Mouse (Mus musculus) myocyte (in vitro differentiated cells): ENCODE data around the gene Gm2115.

ENCODE experiments used
- E2F4 ChIP-seq: IDR thresholded peaks from one replicate; pipeline ENCODE4 v1.6.1; 2011; ENCODE audit warnings: mild to moderate bottlenecking, control low read depth, moderate library complexity; ENCODE audit not compliant: insufficient read depth
- MAX ChIP-seq: IDR thresholded peaks from one replicate; pipeline ENCODE4 v1.6.1; 2011; ENCODE audit warnings: low read depth, mild to moderate bottlenecking, control low read depth
- MYOD1 ChIP-seq, 3 experiments: IDR thresholded peaks; one replicate each; pipeline ENCODE4 v1.6.1; 2011; ENCODE audit warnings: control low read depth in 2 of 3, low read depth in 2 of 3, mild to moderate bottlenecking in 2 of 3, moderate library complexity in 1 of 3; ENCODE audit not compliant: insufficient read length in 2 of 3, control insufficient read depth in 1 of 3
- MYOG ChIP-seq, 3 experiments: IDR thresholded peaks; one replicate each; pipeline ENCODE4 v1.6.1; 2011; ENCODE audit warnings: control low read depth in 2 of 3, low read depth in 2 of 3, mild to moderate bottlenecking in 2 of 3; ENCODE audit not compliant: insufficient read length in 2 of 3, control insufficient read depth in 1 of 3, insufficient read depth in 1 of 3
- POLR2A ChIP-seq: IDR thresholded peaks from one replicate; pipeline ENCODE4 v1.6.1; 2011; ENCODE audit warnings: low read depth, mild to moderate bottlenecking, control low read depth, moderate library complexity; ENCODE audit not compliant: insufficient read length
- POLR2AphosphoS2 ChIP-seq: IDR thresholded peaks from one replicate; pipeline ENCODE4 v1.6.1; 2011; ENCODE audit warnings: low read depth, control low read depth; ENCODE audit not compliant: insufficient read length
- SRF ChIP-seq: IDR thresholded peaks from one replicate; pipeline ENCODE4 v1.6.1; 2011; ENCODE audit warnings: low read depth; ENCODE audit not compliant: control insufficient read depth, insufficient read length
- TCF12 ChIP-seq: IDR thresholded peaks from one replicate; pipeline ENCODE4 v1.6.1; 2011; ENCODE audit warnings: mild to moderate bottlenecking, control low read depth; ENCODE audit not compliant: poor library complexity, insufficient read depth, severe bottlenecking
- TCF3 ChIP-seq: IDR thresholded peaks from one replicate; pipeline ENCODE4 v1.6.1; 2011; ENCODE audit warnings: low read depth, control low read depth; ENCODE audit not compliant: insufficient read length
- USF1 ChIP-seq: IDR thresholded peaks from one replicate; pipeline ENCODE4 v1.6.1; 2011; ENCODE audit warnings: low read depth, mild to moderate bottlenecking, control low read depth, moderate library complexity

DNA sequence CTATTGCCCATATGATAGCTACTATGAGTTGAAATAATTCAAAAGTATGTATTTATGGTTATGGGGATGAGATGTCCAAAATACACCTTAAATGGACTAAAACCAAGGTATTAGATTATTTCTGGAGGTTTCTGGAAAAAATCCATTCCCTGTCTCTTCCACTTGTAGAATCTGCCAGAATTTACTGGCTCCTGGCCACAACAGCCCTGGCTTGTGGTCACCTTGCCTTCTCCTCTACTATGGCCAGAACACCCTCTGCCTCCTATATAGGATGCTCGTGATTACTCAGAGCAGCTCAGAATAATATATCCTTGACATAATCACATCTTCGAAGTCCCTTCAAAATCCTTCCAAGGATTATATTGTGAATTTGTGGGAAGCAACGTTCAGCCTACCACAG lies 35.5 kb downstream of the Gm2115 start:
- no peak for TF ChIP-seq POLR2AphosphoS2
- no peak for TF ChIP-seq MYOG (IDR thresholded peaks at IDR 0.05; ENCODE audit: control insufficient read depth in 1 of 3, insufficient read depth in 1 of 3, insufficient read length in 2 of 3, low read depth in 2 of 3)
- TF ChIP-seq MAX = no peak
- no peak for TF ChIP-seq POLR2A
- no peak for TF ChIP-seq TCF3
- TF ChIP-seq TCF12 = no peak
- no peak for TF ChIP-seq E2F4
- TF ChIP-seq SRF = no peak
- TF ChIP-seq USF1 = no peak
- no peak for TF ChIP-seq MYOD1 (IDR thresholded peaks at IDR 0.05; ENCODE audit: control insufficient read depth in 1 of 3, insufficient read length in 2 of 3, low read depth in 2 of 3)
